Mouse (Mus musculus) CH12.LX (cell line): ENCODE measurements around the gene Tmem97.

Source experiments
- CTCF ChIP-seq, 2 experiments: IDR thresholded peaks in 1 of 2; conservative IDR thresholded peaks in 1 of 2; 2 replicates each; pipeline ENCODE4 v1.5.1; 2011 to 2012; ENCODE audit warnings: low read depth in 2 of 2, low read length in 2 of 2, improper control_type of control experiment in 1 of 2, inconsistent platforms in 1 of 2, mild to moderate bottlenecking in 1 of 2, moderate library complexity in 1 of 2
- E2F4 ChIP-seq: IDR thresholded peaks from 2 replicates; pipeline ENCODE4 v1.6.1; 2011; ENCODE audit warnings: low read depth, low read length, improper control_type of control experiment; ENCODE audit not compliant: insufficient replicate concordance
- EP300 ChIP-seq: IDR thresholded peaks from 2 replicates; pipeline ENCODE4 v1.6.1; 2011; ENCODE audit warnings: low read length, improper control_type of control experiment
- NRF1 ChIP-seq: IDR thresholded peaks from 2 replicates; pipeline ENCODE4 v1.6.1; 2014; ENCODE audit warnings: low read depth, mild to moderate bottlenecking, inconsistent platforms, low read length, improper control_type of control experiment, moderate library complexity
- POLR2A ChIP-seq: IDR thresholded peaks from 2 replicates; pipeline ENCODE4 v1.6.1; 2011; ENCODE audit warnings: low read depth, mild to moderate bottlenecking, improper control_type of control experiment, low read length
- POLR2AphosphoS2 ChIP-seq: IDR thresholded peaks from 2 replicates; pipeline ENCODE4 v1.6.1; 2011; ENCODE audit warnings: low read depth, low read length, improper control_type of control experiment
- USF1 ChIP-seq: IDR thresholded peaks from 2 replicates; pipeline ENCODE4 v1.6.1; 2014; ENCODE audit warnings: low read depth, mild to moderate bottlenecking, inconsistent platforms, low read length, improper control_type of control experiment
- ZKSCAN1 ChIP-seq: IDR thresholded peaks from 2 replicates; pipeline ENCODE4 v1.6.1; 2012; ENCODE audit warnings: low read depth, inconsistent platforms, low read length, improper control_type of control experiment, borderline replicate concordance
- ZMIZ1 ChIP-seq: IDR thresholded peaks from 2 replicates; pipeline ENCODE4 v1.6.1; 2012; ENCODE audit warnings: low read depth, mild to moderate bottlenecking, inconsistent platforms, low read length, improper control_type of control experiment

DNA sequence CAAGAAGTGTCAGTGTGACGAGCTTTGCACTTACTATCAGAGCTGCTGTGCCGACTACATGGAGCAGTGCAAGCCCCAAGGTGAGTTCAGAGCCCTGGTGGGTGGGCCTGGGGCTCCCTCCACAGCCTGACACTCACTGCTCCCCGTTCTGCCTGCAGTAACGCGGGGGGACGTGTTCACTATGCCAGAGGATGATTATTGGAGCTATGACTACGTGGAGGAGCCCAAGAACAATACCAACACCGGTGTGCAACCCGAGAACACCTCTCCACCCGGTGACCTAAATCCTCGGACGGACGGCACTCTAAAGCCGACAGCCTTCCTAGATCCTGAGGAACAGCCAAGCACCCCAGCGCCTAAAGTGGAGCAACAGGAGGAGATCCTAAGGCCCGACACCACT is 51.0 kb downstream of the Tmem97 start:
- TF ChIP-seq USF1 (no peak), NRF1 (no peak), CTCF (conservative IDR thresholded peaks at IDR 0.05 in 1 of 2, IDR thresholded peaks at IDR 0.05 in 1 of 2; ENCODE audit: low read depth in 2 of 2, low read length in 2 of 2) (no peak), E2F4 (no peak), ZKSCAN1 (no peak), POLR2A (no peak), EP300 (no peak), POLR2AphosphoS2 (no peak), ZMIZ1 (no peak)
